Mouse (Mus musculus): Measurements from ENCODE around the gene Tcf25. TPM values are rescaled to one million over a fixed set of nuclear protein-coding genes. Genes with fewer than 3 reads are reported as not detected.
"Not testable (repeated sequence)": the region's sequence is repeated elsewhere in the genome, so short reads cannot be mapped to it uniquely, and the experiment has no call there.

The Tcf25 gene
- polyA plus RNA-seq, 1 experiment = 659 TPM

DNA sequence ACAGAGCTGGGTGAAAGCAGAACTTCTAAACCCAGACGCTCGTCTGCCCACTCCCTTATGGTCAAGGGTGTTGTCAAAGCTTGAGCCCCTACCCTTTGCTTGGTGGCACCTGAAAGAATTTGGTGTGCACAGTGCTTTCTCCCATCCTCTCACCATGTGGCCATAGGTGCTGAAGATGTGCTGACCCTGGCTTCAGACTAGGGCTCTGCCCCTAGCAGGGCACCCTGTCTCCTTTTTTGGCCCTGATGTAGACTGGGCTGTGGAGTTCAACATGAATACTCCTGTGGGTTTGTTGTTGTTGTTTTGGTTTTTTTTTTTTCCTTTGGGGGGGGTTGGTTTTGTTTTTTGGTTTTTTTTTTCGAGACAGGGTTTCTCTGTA, 49.2 kb downstream of the Tcf25 start:
- no peak overlapping the region for H3K27ac ChIP-seq (ENCODE audit: insufficient read depth, low read length)
- H3K4me1 ChIP-seq (ENCODE audit: control insufficient read depth, insufficient read depth, low read length) = no peaks in the 10 kb centered on the region
- no peak for TF ChIP-seq CTCF (IDR thresholded peaks at IDR 0.05; ENCODE audit: extremely low read depth, insufficient read depth, low read length)
- TF ChIP-seq POLR2A (IDR thresholded peaks at IDR 0.05; ENCODE audit: extremely low read depth, insufficient read depth, low read length) = no peak
- no peak overlapping the region for H3K4me3 ChIP-seq (ENCODE audit: insufficient read depth, low read length)

DNA sequence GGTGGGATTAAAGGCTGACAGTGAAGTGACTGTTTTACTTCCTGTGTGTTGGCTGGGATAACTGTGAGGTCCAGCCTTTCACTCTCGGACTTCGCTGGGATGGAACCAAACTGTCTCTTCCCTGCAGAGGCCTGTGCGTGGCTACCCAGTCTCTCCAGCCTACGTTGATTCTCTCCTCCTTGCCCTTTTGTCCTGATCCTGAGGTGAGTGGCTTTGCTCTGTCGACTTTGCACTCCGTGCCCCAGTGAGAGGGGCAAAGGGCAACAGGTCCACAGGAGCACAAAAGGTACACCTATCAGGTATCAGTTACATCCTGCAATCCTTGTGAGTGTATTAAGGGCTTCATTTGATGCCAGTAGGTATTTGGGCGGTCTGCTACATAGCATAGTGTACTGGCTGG, 49.9 kb downstream of the Tcf25 start, which contains the start of gene Def8:
Gene Def8, plus strand, starts transcription at position 87 of the 400 bp plus-strand sequence.
- H3K4me3 ChIP-seq (ENCODE audit: insufficient read depth, low read length) = no peak within 1 kb of the TSS
- no peaks in the 10 kb centered on the region for H3K4me1 ChIP-seq (ENCODE audit: control insufficient read depth, insufficient read depth, low read length)
- no peak within 1 kb of the TSS for H3K27ac ChIP-seq (ENCODE audit: insufficient read depth, low read length)
- TF ChIP-seq POLR2A (IDR thresholded peaks at IDR 0.05; ENCODE audit: extremely low read depth, insufficient read depth, low read length) (no peak), CTCF (IDR thresholded peaks at IDR 0.05; ENCODE audit: extremely low read depth, insufficient read depth, low read length) (no peak)

DNA sequence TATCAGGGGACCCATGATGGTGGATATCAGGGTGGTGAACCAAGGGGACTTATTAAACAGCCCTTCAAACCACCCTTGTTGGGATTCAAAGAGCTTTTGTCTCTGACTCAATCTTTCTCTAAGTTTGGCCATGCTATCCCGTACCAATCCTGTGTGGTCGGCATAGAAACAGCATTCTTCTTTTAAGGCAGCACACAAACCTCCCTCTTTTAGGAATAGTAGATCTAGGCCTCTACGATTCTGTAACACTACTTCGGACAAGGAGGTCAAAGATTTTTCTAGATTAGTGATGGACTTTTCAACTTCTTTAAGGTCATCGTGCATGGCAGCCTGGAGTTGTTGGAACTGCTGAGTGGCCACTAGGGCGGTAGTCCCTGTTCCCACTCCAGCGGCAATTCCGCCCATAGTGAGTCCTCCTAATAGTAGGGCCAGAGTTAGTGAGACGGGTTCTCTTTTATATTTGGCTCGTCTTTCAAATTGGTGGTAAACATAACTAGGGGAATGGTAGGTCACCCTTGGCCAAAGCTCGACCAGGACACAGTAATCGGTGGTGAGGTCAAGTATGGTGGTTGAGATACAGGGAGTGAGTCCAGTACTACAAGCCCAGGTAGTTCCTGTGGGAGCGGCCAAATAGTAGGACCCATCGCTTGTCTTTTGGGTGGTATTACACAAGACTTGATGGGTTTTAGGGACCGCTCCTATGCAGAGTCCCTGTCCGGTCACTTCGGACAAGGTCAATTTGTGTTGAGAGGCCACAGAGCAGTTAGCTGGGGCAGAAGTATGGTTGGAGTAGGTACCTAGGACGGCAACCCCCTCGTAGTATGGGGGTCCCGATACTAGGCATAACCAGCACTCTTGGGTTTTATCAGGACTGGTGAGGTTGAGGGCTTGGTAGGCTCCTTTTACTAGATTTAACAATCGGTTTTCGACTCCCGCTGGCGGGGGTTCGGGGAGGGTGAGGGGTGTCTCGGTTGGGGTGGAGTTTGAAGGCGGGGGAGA, 53.3 kb downstream of the Tcf25 start:
- no peak for TF ChIP-seq POLR2A (IDR thresholded peaks at IDR 0.05; ENCODE audit: extremely low read depth, insufficient read depth, low read length)
- no peak for TF ChIP-seq CTCF (IDR thresholded peaks at IDR 0.05; ENCODE audit: extremely low read depth, insufficient read depth, low read length)
- no peak overlapping the region for H3K27ac ChIP-seq (ENCODE audit: insufficient read depth, low read length)
- no peak overlapping the region for H3K4me3 ChIP-seq (ENCODE audit: insufficient read depth, low read length)
- no peaks in the 10 kb centered on the region for H3K4me1 ChIP-seq (ENCODE audit: control insufficient read depth, insufficient read depth, low read length)

DNA sequence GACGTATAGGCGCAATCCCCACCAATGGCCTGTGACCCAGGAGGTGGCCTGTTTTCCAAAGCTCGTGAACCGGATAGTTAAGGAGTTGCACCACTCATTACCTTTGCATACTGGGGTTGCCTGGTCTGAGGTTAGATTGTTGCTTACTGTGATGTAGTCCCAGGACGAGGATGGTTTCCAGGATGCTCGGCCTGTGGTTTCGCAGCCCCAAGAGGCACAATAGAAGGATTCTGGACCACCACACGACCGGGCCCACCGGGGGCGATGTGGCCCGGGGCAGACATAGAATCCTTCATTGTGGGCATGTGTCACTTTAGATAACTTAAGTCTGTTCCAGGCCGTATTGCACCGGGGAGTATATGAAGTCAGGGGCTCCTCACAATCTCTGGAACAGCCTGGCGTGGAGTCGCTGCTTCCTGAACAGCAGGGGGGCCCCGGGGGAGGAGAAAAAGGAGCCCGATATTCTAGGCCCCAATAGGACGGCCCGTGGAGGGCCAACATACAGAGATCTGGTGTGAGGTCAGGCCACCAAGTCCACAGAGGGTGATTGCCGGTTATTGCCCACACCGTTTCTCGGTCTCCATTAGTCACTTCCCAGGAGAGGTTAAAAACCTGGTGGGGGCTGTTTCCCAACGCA, 54.2 kb downstream of the Tcf25 start:
- TF ChIP-seq CTCF (IDR thresholded peaks at IDR 0.05; ENCODE audit: extremely low read depth, insufficient read depth, low read length) (no peak), POLR2A (IDR thresholded peaks at IDR 0.05; ENCODE audit: extremely low read depth, insufficient read depth, low read length) (no peak)
- Histone ChIP-seq H3K4me1 (ENCODE audit: control insufficient read depth, insufficient read depth, low read length) (no peaks in the 10 kb centered on the region), H3K27ac (ENCODE audit: insufficient read depth, low read length) (no peak overlapping the region), H3K4me3 (ENCODE audit: insufficient read depth, low read length) (no peak overlapping the region)

DNA sequence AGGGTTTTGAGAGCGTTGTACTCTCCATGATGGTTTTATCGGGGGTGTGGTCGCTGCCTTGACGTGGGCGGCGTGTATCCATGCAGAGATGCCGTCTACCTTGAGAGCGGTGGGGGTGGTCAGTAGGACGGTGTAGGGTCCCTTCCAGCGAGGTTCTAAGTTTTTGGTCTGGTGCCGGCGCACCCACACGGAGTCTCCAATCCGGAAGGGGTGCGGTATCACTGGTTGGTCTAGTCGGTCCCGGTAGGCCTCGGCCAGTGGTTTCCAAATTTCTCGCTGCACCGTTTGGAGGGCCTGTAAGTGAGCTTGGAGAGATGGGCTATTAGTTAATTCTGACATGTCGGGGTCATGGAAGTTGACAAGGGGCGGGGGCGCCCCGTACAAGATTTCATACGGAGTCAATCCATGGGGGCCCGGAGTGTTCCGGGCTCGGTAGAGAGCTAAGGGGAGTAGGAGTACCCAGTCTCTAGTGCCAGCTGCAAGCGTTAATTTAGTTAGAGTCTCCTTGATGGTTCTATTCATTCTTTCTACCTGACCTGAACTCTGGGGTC, 54.9 kb downstream of the Tcf25 start:
- TF ChIP-seq CTCF (IDR thresholded peaks at IDR 0.05; ENCODE audit: extremely low read depth, insufficient read depth, low read length) (no peak), POLR2A (IDR thresholded peaks at IDR 0.05; ENCODE audit: extremely low read depth, insufficient read depth, low read length) (no peak)
- no peaks in the 10 kb centered on the region for H3K4me1 ChIP-seq (ENCODE audit: control insufficient read depth, insufficient read depth, low read length)
- H3K4me3 ChIP-seq (ENCODE audit: insufficient read depth, low read length) = no peak overlapping the region
- no peak overlapping the region for H3K27ac ChIP-seq (ENCODE audit: insufficient read depth, low read length)

DNA sequence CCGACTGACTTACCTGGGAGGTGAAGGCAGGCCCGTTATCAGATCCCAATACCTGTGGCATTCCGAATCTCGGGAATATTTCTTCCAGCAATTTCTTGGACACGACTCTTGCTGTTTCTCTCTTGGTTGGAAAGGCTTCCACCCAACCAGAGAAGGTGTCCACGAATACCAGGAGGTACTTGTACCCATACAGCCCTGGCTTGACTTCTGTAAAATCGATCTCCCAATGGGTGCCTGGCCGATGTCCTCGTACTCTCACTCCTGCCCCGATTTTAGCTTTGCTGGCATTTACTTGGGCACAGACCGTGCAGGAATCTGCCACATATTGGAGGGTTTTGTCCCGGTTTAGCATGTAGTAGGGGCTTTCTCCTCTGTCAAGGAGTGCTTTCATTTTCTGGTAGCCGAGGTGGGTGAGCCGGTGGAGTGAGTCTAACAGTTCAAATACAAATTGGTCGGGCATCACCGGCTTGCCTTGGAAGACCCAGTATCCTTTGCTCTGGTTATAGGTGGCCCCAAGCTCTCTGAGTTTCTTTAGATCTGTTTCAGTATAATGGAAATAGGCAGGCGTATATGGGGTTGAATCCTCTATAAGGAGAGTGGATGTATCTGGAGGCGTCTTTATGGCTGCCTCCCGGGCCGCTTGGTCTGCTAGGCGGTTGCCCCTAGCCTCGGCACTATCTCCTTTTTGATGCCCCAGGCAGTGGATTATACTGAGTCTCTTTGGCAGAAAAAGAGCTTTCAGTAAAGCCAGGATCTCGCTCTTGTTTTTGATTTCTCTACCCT, 55.6 kb downstream of the Tcf25 start:
- TF ChIP-seq POLR2A (IDR thresholded peaks at IDR 0.05; ENCODE audit: extremely low read depth, insufficient read depth, low read length) = no peak
- no peak for TF ChIP-seq CTCF (IDR thresholded peaks at IDR 0.05; ENCODE audit: extremely low read depth, insufficient read depth, low read length)
- no peaks in the 10 kb centered on the region for H3K4me1 ChIP-seq (ENCODE audit: control insufficient read depth, insufficient read depth, low read length)
- H3K4me3 ChIP-seq (ENCODE audit: insufficient read depth, low read length) = no peak overlapping the region
- H3K27ac ChIP-seq (ENCODE audit: insufficient read depth, low read length) = no peak overlapping the region

DNA sequence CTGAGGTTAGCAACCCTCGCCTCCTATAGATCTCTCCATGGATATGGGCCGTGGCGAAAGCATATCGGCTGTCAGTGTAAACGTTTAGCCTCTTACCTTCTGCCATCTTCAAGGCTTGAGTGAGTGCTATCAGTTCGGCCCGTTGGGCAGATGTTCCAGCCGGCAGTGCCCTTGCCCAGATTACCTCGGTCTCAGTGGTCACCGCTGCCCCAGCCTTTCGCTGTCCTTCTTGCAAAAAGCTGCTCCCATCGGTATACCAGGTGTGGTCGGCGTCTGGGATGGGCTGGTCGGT, 56.1 kb downstream of the Tcf25 start:
- not testable (repeated sequence) for H3K4me3 ChIP-seq (ENCODE audit: insufficient read depth, low read length); H3K4me1 ChIP-seq (ENCODE audit: control insufficient read depth, insufficient read depth, low read length); H3K27ac ChIP-seq (ENCODE audit: insufficient read depth, low read length)

DNA sequence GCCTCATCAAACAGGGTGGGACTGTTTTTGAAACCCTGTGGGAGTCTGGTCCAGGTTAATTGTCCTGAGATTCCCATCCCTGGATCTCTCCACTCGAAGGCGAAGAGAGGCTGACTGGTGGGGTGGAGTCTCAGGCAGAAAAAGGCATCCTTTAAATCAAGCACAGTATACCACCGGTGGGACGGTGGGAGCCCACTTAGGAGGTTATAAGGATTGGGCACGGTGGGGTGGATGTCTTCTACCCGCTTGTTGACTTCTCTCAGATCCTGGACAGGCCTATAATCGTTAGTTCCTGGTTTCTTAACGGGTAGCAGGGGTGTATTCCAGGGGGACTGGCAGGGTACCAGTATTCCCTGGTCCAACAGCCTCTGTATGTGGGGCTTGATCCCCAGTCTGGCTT, 57.4 kb downstream of the Tcf25 start:
- H3K4me1 ChIP-seq (ENCODE audit: control insufficient read depth, insufficient read depth, low read length); H3K4me3 ChIP-seq (ENCODE audit: insufficient read depth, low read length); H3K27ac ChIP-seq (ENCODE audit: insufficient read depth, low read length): not testable (repeated sequence)

DNA sequence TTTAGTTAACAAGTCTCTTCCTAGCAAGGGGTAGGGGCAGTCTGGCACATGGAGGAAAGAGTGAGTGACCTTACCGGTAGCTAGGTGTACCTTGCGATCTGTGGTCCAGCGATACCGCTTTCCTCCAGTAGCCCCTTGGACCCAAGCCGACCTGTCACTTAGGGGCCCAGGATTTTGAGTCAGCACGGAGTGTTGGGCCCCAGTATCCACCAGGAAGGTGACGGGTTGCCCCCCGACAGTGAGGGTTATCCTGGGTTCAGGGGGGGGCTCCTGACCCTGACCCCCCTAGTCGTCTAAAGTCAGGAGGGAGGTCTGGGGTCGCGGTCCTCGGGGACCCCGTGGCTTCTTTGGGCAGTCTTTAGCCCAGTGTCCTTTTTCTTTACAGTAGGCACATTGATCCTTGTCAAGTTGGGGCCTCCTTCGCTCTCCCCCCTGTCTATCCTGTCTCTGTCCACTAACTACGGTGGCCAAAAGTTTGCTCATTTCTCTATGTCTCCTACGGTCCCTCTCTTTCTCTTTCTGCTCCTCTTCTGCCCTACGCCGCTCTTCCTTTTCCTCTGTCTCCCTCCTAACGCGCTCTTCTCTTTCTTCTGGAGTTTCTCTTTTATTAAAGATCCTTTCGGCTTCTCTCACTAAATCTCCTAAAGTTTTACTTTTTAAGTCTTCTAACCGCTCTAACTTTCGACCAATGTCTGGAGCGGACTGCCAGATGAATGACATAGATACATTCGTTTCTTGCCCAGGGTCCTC, 58.2 kb downstream of the Tcf25 start:
- TF ChIP-seq POLR2A (IDR thresholded peaks at IDR 0.05; ENCODE audit: extremely low read depth, insufficient read depth, low read length) = no peak
- no peak for TF ChIP-seq CTCF (IDR thresholded peaks at IDR 0.05; ENCODE audit: extremely low read depth, insufficient read depth, low read length)
- Histone ChIP-seq H3K27ac (ENCODE audit: insufficient read depth, low read length) (no peak overlapping the region), H3K4me1 (ENCODE audit: control insufficient read depth, insufficient read depth, low read length) (no peaks in the 10 kb centered on the region), H3K4me3 (ENCODE audit: insufficient read depth, low read length) (no peak overlapping the region)
